Mouse (Mus musculus): Measurements from ENCODE around the gene Lamb3.

Gene Lamb3

GRCm38 (mm10) chr1:193207503-193207902, at the start of gene Lamb3:
Lamb3 (plus strand) TSS chr1:193207699.
- in situ Hi-C loops (cut with MboI, MseI) = loop anchor here in 1 of 2 experiments (5.0 kb wide), 1 partner anchor 120 kb away; no protein-coding TSS in a partner anchor

- in situ Hi-C loops (cut with MboI, MseI) = loop anchor here in 1 of 2 experiments (25.0 kb wide), 1 partner anchor 1572 kb away; the partner anchor contains the start of genes Dtl and Ints7
These were observed 48.3 kb upstream of the Lamb3 start for GRCm38 (mm10) chr1:193159163-193159562.

DNA sequence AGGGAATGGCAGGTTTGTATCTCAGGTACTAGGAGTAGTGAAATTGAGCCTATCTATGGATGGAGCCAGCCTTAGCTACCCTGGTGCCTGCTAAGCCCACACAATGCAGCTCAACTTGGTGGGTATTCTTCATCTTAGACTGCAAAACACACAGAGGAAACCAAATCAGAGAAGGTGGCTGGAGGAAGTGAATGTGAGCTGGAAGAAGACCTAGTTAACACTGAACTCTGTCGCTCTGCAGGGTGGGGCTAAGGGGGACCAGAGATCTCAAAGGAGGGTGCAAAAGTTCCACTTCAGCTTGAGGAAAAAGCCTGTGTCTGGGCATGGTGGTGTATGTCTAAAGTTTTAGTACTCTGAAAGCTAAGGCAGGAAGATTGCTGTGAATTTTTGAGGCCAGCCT, 47.9 kb upstream of the Lamb3 start:
- in situ Hi-C loops (cut with MboI, MseI) = loop anchor here in 1 of 2 experiments (25.0 kb wide), 1 partner anchor 1572 kb away; the partner anchor contains the start of genes Dtl and Ints7

- in situ Hi-C loops (cut with MboI, MseI) = loop anchor here in 1 of 2 experiments (25.0 kb wide), 1 partner anchor 1573 kb away; the partner anchor contains the start of genes Dtl and Ints7
These were observed 47.0 kb upstream of the Lamb3 start for GRCm38 (mm10) chr1:193160317-193161032.

- in situ Hi-C loops (cut with MboI, MseI) = loop anchor here in 1 of 2 experiments (5.0 to 25.0 kb wide), 2 partner anchors 35 to 1580 kb away; partner anchors contain the start of genes Diexf, Dtl and Ints7
These were observed 39.8 kb upstream of the Lamb3 start, which contains the start of gene A130010J15Rik for GRCm38 (mm10) chr1:193167746-193168145. A130010J15Rik (plus strand) TSS chr1:193168046.

DNA sequence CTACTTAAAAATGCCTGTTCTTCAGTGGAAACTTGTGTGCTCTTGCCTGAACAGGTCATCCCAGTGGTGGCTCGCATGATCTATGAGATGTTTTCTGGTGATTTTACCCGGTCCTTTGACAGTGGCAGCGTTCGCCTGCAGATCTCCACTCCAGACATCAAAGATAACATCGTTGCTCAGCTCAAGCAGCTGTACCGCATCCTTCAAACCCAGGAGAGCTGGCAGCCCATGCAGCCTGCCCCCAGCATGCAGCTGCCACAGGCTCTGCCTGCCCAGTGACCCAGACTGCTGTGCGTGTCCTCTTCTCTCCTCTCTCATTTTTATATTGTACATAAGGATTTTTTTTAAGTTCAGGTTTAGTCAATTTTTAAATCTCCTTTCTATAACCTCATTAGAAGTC, 38.3 kb upstream of the Lamb3 start:
- in situ Hi-C loops (cut with MboI, MseI) = loop anchor here in 1 of 2 experiments (5.0 to 25.0 kb wide), 2 partner anchors 37 to 1582 kb away; partner anchors contain the start of genes Diexf, Dtl and Ints7

- in situ Hi-C loops (cut with MboI, MseI) = loop anchor here in 1 of 2 experiments (5.0 to 25.0 kb wide), 2 partner anchors 38 to 1583 kb away; partner anchors contain the start of genes Diexf, Dtl and Ints7
These were observed 37.6 kb upstream of the Lamb3 start for GRCm38 (mm10) chr1:193169856-193170255.

GRCm38 (mm10) chr1:193172991-193173809, 34.3 kb upstream of the Lamb3 start:
- in situ Hi-C loops (cut with MboI, MseI) = loop anchor here in 1 of 2 experiments (25.0 kb wide), 1 partner anchor 1586 kb away; the partner anchor contains the start of genes Dtl and Ints7

GRCm38 (mm10) chr1:193173810-193174129, 33.7 kb upstream of the Lamb3 start:
- in situ Hi-C loops (cut with MboI, MseI) = loop anchor here in 1 of 2 experiments (25.0 kb wide), 1 partner anchor 1586 kb away; the partner anchor contains the start of genes Dtl and Ints7

- in situ Hi-C loops (cut with MboI, MseI) = loop anchor here in 1 of 2 experiments (25.0 kb wide), 1 partner anchor 1587 kb away; the partner anchor contains the start of genes Dtl and Ints7
These were observed 33.3 kb upstream of the Lamb3 start for GRCm38 (mm10) chr1:193174143-193174733.

- in situ Hi-C loops (cut with MboI, MseI) = no loop called here
These were observed 26.4 kb upstream of the Lamb3 start for GRCm38 (mm10) chr1:193181104-193181503.

- in situ Hi-C loops (cut with MboI, MseI) = no loop called here
These were observed 19.2 kb upstream of the Lamb3 start for GRCm38 (mm10) chr1:193188257-193188656.

GRCm38 (mm10) chr1:193189151-193189621, 18.3 kb upstream of the Lamb3 start:
- in situ Hi-C loops (cut with MboI, MseI) = no loop called here

- in situ Hi-C loops (cut with MboI, MseI) = no loop called here
These were observed 17.7 kb upstream of the Lamb3 start for GRCm38 (mm10) chr1:193189771-193190170.

- in situ Hi-C loops (cut with MboI, MseI) = no loop called here
These were observed 15.7 kb upstream of the Lamb3 start for GRCm38 (mm10) chr1:193191675-193192283.

DNA sequence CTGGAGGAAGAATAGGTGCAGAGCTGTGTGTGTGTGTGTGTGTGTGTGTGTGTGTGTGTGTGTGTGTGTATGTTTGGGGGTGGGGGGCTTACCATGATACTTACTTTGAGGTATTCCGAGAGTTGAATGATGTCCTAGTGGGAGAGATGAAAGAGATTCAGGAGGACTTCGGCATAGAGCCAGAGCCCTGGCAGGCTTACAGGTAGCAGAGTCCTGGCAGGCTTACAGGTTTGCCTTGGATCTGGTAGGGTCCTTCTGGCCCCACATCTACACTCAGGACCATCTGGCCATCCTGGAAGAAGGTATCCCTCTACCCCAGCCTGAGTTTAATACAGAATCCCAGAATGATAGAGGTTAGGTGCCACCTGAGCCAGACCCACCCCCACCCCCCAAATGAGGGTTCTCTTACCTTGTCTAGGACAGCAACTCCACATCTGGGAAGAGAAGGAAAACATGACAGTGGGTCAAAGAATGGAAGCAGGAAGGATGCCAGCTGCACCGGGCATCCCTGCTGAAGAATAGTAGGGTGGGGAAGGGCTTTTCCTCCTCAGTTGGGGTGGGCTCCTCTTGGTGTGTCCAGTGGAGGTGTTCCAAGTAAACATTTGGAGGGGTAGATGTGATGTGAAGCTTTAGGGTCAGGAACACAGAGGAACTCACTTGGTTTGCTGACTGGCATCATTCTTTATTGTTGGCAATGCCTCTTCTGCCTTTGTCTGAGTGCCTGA, 12.9 kb upstream of the Lamb3 start:
- in situ Hi-C loops (cut with MboI, MseI) = no loop called here

DNA sequence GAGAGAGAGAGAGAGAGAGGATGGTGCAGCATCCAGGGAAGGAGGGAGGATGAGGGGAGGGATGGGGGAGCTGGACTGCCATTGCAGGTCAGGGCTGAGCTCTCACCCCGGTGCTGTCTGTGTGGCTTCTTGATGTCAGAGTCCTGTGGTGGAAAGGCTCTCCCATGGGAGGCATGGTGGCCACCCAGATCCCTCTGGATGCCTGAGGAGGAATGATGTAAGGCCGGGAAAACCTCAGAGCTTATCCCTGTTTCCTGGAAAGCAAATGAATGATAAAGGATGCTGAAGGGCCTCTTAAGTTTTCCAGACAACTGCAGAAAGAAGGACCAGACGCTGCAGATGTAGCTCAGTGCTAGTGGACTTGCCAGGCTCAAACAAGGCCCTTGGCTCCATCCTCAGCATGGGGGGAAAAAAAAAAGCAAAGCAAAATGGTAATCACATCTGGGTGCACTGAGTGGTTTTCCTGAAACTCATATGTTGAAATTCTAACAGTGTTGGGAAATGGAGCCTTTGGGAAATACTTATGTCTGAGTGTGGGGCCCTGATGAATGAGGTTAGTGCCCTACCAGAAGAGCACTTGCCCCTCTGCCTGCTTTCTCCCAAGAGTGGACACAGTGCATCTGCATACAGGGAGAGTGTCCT, 12.2 kb upstream of the Lamb3 start:
- in situ Hi-C loops (cut with MboI, MseI) = no loop called here

DNA sequence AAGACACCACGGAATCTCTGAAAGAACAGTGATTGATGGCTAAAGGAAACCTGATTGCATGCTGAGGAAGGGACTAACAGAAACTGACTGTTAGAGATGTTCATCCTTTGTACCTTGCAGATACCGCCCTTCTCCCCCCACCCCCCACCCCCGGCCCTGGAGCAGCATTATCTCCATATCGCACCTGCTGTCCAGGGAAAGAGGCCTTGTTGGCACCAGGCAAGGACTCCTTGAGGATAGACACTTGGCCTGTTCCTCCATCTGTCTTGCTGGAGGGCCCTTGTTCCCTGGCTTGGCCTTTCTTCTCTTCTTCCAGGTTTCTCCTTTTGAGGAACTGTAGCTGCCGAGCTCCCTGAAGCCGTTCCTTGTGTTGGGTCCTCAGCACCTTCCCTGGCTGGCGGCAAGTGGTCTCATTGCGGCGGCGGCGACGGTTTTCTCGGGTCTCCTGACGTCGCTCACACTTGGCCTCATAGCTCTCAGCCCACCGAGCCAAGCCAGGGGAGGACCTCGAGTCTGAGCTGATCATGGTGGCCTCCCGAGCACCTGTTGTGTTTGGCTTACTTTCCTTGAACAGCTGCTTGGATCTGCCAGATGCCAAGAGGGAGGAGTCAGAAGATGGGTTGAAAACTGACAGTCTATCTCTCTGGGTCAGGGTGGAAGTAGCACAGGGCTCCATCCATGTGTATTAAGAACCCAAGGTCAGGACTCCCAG, 9.8 kb upstream of the Lamb3 start:
- in situ Hi-C loops (cut with MboI, MseI) = no loop called here

DNA sequence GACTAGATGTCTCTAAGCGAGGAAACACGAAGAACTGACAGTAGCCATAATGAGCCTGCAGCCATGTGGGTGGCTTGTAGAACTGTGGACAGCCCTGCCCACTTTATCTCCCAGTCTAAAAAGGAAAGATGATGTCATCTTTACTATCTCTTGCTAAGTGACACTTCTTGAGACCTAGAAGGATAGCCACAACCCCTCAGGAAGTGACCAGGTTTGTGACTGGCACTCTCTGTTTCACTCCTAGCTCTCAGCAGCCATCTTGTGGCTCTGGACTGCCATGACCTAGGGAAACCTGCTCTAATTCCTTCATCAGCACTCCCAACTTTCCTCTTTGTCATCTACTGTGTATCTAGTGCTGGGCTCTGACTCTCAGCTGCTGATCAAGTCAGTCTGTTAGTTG, 9.2 kb upstream of the Lamb3 start:
- in situ Hi-C loops (cut with MboI, MseI) = no loop called here

Data from T-helper 17 cell (primary cell).